Mouse (Mus musculus) left cerebral cortex, postnatal 36 days (tissue): ENCODE results near the gene Olfr444. TPM values are rescaled to one million over a fixed set of nuclear protein-coding genes. Genes with fewer than 3 reads are reported as not detected.

ENCODE experiments used
- DNase-seq, 2 experiments: peaks; one replicate each; pipeline ENCODE4 v3.0.0; 2021 to 2022; ENCODE audit warnings: low spot score in 2 of 2, mixed read lengths in 1 of 2
- intact Hi-C: fragments of 180-260 bp; cut with DNase I; formaldehyde crosslinking; loops from one replicate; pipeline ENCODE4 v1.15.1; 2025
- total RNA-seq, 2 experiments: library from RNA; stranded (reverse); gene quantifications; 2 replicates each; pipeline ENCODE4 v1.2.3; 2021

Gene Olfr444
- not detected for total RNA-seq

GRCm38 (mm10) chr6:42948767-42949166 lies at the start of gene Olfr444:
Olfr444 (plus strand) TSS chr6:42949067.
- DNase-seq, result no peak
- intact Hi-C loops, result no loop called here

GRCm38 (mm10) chr6:42900345-42900744 lies 48.5 kb upstream of the Olfr444 start:
- intact Hi-C loops, result no loop called here
- no peak for DNase-seq

GRCm38 (mm10) chr6:42908578-42908977 lies 40.3 kb upstream of the Olfr444 start, which contains the start of gene Olfr447:
Olfr447 (plus strand) TSS chr6:42908878.
- intact Hi-C loops, result no loop called here
- DNase-seq, result no peak

GRCm38 (mm10) chr6:42921077-42921476 lies 27.8 kb upstream of the Olfr444 start, which contains the start of gene Olfr446:
Olfr446 (plus strand) TSS chr6:42921377.
- intact Hi-C loops, result no loop called here
- DNase-seq, result no peak

GRCm38 (mm10) chr6:42980377-42980776 lies 31.5 kb downstream of the Olfr444 start:
- intact Hi-C loops, result no loop called here
- DNase-seq, result no peak

Other genes starting within 250 kb of the Olfr444 start
- gene Tcaf1, start 239.0 kb upstream of the Olfr444 start, total RNA-seq, result 100 to 1,000 TPM; 217 to 234 TPM
- not detected for gene Olfr453, start 209.7 kb upstream of the Olfr444 start, total RNA-seq
- not detected for gene Olfr38, start 192.7 kb upstream of the Olfr444 start, total RNA-seq
- not detected for gene Olfr452, start 164.0 kb upstream of the Olfr444 start, total RNA-seq
- gene Olfr450, start 137.1 kb upstream of the Olfr444 start, total RNA-seq, result not detected
- not detected for gene Olfr449, start 114.7 kb upstream of the Olfr444 start, total RNA-seq
- gene Olfr448, start 58.6 kb upstream of the Olfr444 start, total RNA-seq, result not detected
- not detected for gene Olfr447, start 40.2 kb upstream of the Olfr444 start, total RNA-seq
- not detected for gene Olfr446, start 27.7 kb upstream of the Olfr444 start, total RNA-seq
- not detected for gene Olfr441, start 157.3 kb downstream of the Olfr444 start, total RNA-seq
- not detected for gene Olfr237-ps1, start 197.5 kb downstream of the Olfr444 start, total RNA-seq
- not detected for gene Olfr437, start 214.2 kb downstream of the Olfr444 start, total RNA-seq
- gene Olfr13, start 223.1 kb downstream of the Olfr444 start, total RNA-seq, result not detected
- not detected for gene Olfr435, start 248.1 kb downstream of the Olfr444 start, total RNA-seq